Mouse (Mus musculus): ENCODE data around the gene Notch1. TPM values are rescaled to one million over a fixed set of nuclear protein-coding genes. Genes with fewer than 3 reads are reported as not detected.

The Notch1 gene
- polyA plus RNA-seq, 1 experiment: 24.3 TPM

DNA sequence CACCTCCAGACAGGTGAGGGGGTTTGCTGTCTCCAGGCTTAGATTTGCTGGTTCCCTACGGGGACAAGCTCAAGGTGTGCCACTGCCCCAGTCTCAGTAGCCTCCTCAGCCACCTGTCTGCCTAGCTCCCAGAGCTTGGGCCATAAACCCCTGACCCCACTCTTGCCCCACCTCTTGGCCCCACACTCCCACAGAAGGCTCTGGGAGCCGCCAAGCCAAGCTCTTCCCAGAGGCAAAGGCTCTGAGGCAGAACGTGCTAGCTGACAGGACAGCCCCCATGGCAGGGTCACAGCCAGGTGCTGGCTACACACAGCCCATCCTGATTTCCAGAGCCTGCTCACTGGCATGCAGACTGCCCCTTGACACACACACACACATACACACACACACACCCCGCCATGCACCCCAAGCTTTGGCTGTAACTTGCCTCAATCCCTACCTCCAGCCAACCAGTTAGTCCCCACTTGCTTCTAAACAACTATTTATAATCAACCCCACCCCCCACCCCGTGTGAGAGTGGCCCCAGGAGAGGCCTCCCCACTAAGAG is 30.1 kb downstream of the Notch1 start:
- H3K27ac ChIP-seq (ENCODE audit: insufficient read depth, low read length): no peak overlapping the region
- H3K4me3 ChIP-seq (ENCODE audit: insufficient read depth, low read length): no peak overlapping the region
- TF ChIP-seq POLR2A (IDR thresholded peaks at IDR 0.05; ENCODE audit: low read depth, low read length) (no peak), CTCF (IDR thresholded peaks at IDR 0.05; ENCODE audit: borderline replicate concordance, insufficient read depth, low read length) (no peak)
- H3K4me1 ChIP-seq (ENCODE audit: control insufficient read depth, insufficient read depth, low read length): 0 out of 2 replicates have a peak, but pooled peaks cover 2% of the 10 kb centered on the region

DNA sequence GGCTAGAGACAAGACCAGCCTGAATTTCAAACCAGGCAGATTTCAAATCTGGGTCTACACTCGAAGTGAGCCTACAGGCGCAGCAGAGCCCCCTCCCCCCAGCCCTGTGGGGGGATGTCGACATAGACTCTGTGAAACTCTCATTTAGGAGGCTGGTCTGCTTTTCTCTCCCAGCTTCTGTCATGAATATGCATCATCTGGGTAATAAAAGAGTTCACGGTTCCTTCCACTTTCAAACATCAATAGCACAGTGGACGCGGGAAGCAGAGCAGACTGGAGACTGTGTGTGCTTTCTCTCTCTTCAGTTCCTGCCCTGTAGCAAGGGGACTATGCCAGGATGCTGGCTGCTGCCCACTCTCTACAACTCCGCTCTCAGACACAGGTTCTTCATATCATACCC is 30.8 kb downstream of the Notch1 start:
- Histone ChIP-seq H3K27ac (ENCODE audit: insufficient read depth, low read length) (no peak overlapping the region), H3K4me1 (ENCODE audit: control insufficient read depth, insufficient read depth, low read length) (no peaks in the 10 kb centered on the region), H3K4me3 (ENCODE audit: insufficient read depth, low read length) (no peak overlapping the region)
- TF ChIP-seq CTCF (IDR thresholded peaks at IDR 0.05; ENCODE audit: borderline replicate concordance, insufficient read depth, low read length) (no peak), POLR2A (IDR thresholded peaks at IDR 0.05; ENCODE audit: low read depth, low read length) (no peak)

DNA sequence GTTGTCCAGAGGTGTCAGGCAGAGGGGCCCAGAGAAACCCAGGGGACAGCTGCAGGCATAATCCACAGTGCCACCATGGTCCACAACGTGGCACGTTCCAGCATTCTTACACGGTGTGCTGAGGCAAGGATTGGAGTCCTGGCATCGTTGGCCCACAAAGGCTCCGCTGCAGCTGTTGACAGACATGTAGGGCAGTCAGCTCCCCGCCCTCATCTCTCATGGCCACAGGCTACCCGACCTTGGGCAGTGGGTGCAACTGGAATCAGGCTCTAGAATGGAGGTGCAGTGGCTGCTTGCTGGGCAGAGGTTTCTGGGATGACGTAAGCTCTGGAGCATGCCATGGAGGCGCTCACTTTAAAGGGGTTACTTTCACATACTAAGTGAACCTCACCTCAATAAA is 31.2 kb downstream of the Notch1 start:
- TF ChIP-seq POLR2A (IDR thresholded peaks at IDR 0.05; ENCODE audit: low read depth, low read length) (no peak), CTCF (IDR thresholded peaks at IDR 0.05; ENCODE audit: borderline replicate concordance, insufficient read depth, low read length) (no peak)
- H3K4me1 ChIP-seq (ENCODE audit: control insufficient read depth, insufficient read depth, low read length): no peaks in the 10 kb centered on the region
- no peak overlapping the region for H3K27ac ChIP-seq (ENCODE audit: insufficient read depth, low read length)
- H3K4me3 ChIP-seq (ENCODE audit: insufficient read depth, low read length): no peak overlapping the region

DNA sequence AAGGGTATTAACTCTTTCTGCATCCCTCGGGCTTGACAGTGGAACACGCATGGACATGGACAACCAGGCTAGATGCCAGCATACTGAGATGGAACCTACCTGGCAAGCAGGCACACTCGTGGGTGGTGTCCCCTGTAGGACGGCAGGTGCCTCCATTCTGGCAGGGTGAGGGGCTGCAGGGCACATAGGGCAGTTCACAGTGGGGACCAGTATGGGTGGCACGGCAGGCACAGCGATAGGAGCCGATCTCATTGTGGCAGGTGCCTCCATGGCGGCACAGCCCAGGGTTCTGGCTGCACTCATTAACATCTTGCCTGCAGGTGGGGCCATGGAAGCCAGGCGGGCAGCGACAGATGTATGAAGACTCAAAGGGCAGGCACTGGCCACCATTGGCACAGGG is 32.3 kb downstream of the Notch1 start:
- TF ChIP-seq CTCF (IDR thresholded peaks at IDR 0.05; ENCODE audit: borderline replicate concordance, insufficient read depth, low read length) (no peak), POLR2A (IDR thresholded peaks at IDR 0.05; ENCODE audit: low read depth, low read length) (no peak)
- H3K4me1 ChIP-seq (ENCODE audit: control insufficient read depth, insufficient read depth, low read length): no peaks in the 10 kb centered on the region
- H3K27ac ChIP-seq (ENCODE audit: insufficient read depth, low read length): no peak overlapping the region
- no peak overlapping the region for H3K4me3 ChIP-seq (ENCODE audit: insufficient read depth, low read length)

DNA sequence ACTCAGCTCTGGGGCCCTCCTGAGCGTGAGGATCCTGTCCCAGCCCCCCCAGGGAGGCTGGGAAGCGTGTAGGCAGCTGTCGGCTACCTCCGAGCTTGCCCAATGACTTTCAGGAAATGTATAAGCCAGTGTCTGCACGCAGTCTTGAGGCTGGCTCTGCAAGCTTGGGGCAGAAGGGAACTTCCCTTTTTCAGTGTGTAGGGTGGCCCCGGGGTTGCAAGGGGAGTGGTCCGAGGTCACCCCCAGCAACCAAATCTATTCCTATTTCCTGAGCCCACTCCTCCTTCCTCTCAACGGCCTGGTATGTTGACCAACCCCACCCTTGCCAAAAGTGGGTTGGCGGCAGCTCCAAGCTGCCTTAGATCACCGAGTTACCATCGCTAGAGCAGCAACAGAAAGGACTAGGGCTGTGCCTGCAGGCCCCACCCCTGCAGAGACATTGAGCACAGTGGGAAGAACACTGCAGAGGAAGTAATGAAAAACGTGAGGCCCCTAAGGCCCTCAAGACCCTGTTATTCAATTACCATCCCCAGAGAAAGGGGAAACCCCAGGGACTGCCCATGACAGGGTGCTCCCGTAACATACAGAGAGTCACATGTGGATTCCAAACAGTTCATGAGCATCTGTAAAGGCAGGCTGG is 33.1 kb downstream of the Notch1 start:
- H3K4me1 ChIP-seq (ENCODE audit: control insufficient read depth, insufficient read depth, low read length): no peaks in the 10 kb centered on the region
- no peak for TF ChIP-seq CTCF (IDR thresholded peaks at IDR 0.05; ENCODE audit: borderline replicate concordance, insufficient read depth, low read length)
- TF ChIP-seq POLR2A (IDR thresholded peaks at IDR 0.05; ENCODE audit: low read depth, low read length): no peak
- H3K27ac ChIP-seq (ENCODE audit: insufficient read depth, low read length): no peak overlapping the region
- no peak overlapping the region for H3K4me3 ChIP-seq (ENCODE audit: insufficient read depth, low read length)

DNA sequence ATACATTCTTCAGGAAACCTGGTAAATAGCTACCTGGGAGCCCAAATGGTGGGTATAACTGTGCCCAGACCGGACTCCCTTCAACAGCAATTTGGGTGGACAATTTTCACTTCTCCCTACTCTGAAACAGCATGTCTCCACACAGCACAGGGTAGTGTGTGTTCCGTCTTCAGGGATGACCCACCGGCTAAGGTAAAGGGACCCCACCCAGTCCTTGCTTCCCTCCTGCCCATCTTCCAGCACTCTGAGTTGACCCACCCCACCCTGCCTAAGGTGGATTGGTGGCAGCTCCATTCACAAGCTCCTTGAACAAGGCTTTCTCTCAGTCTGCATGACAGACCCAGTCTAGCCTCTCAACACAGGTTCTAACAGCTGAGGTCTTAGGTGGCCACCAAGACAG is 33.6 kb downstream of the Notch1 start:
- H3K27ac ChIP-seq (ENCODE audit: insufficient read depth, low read length): no peak overlapping the region
- TF ChIP-seq POLR2A (IDR thresholded peaks at IDR 0.05; ENCODE audit: low read depth, low read length) (no peak), CTCF (IDR thresholded peaks at IDR 0.05; ENCODE audit: borderline replicate concordance, insufficient read depth, low read length) (no peak)
- H3K4me1 ChIP-seq (ENCODE audit: control insufficient read depth, insufficient read depth, low read length): no peaks in the 10 kb centered on the region
- H3K4me3 ChIP-seq (ENCODE audit: insufficient read depth, low read length): no peak overlapping the region

DNA sequence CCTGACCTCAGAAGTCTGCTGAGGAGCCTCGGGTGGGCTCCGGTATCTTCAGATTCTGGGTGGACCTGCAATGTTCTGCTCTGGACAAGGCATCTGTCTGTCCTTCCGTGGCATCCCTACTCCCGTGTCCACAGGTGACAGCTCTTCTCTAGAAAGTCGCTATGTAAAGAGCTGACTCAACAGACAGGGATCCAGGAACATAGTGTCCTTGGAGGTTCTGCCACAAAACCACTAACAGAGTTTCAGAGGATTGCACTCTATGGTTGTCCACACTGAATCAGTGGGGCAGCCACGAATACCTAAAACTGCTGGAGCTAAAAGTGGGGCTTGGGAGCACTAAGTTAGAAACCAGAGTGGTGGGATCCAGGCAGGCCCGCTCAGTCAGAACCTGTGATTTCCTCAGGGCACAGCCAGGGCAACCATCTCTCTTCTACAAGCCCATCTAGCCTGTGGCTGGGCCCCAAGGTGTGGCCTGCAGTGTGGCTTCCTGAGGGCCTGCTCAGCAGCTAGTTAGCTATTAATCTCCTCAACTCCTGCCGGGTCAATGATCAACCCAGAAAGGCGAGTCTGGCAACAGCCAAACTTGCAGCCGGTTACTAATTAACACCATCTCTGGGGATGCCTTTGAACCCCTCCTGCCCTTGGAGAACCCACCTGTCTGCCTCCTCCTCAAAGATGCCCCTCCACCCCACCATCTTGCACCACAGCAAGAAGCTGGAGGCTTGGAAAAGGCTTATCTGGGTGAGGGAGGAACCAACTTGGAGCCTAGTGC is 34.6 kb downstream of the Notch1 start:
- Histone ChIP-seq H3K27ac (ENCODE audit: insufficient read depth, low read length) (no peak overlapping the region), H3K4me3 (ENCODE audit: insufficient read depth, low read length) (no peak overlapping the region), H3K4me1 (ENCODE audit: control insufficient read depth, insufficient read depth, low read length) (no peaks in the 10 kb centered on the region)
- no peak for TF ChIP-seq CTCF (IDR thresholded peaks at IDR 0.05; ENCODE audit: borderline replicate concordance, insufficient read depth, low read length)
- no peak for TF ChIP-seq POLR2A (IDR thresholded peaks at IDR 0.05; ENCODE audit: low read depth, low read length)

DNA sequence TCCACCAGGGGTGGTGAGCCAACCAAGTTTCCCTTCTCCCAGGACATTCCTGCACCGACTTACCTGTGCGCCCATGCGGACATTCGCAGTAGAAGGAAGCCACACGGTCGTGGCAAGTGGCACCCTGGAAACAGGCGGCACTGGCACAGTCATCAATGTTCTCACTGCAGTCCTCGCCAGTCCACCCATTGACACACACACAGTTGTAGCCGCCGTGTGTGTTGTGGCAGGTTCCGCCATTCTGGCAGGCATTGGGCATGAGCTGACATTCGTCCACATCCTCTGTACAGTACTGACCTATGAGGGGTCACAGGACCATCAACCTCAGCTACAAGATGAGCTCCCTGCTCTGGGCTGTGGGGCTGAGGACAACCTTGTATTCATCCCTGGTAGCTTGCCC is 35.6 kb downstream of the Notch1 start:
- no peak overlapping the region for H3K27ac ChIP-seq (ENCODE audit: insufficient read depth, low read length)
- H3K4me3 ChIP-seq (ENCODE audit: insufficient read depth, low read length): no peak overlapping the region
- no peaks in the 10 kb centered on the region for H3K4me1 ChIP-seq (ENCODE audit: control insufficient read depth, insufficient read depth, low read length)
- TF ChIP-seq CTCF (IDR thresholded peaks at IDR 0.05; ENCODE audit: borderline replicate concordance, insufficient read depth, low read length): no peak
- no peak for TF ChIP-seq POLR2A (IDR thresholded peaks at IDR 0.05; ENCODE audit: low read depth, low read length)

DNA sequence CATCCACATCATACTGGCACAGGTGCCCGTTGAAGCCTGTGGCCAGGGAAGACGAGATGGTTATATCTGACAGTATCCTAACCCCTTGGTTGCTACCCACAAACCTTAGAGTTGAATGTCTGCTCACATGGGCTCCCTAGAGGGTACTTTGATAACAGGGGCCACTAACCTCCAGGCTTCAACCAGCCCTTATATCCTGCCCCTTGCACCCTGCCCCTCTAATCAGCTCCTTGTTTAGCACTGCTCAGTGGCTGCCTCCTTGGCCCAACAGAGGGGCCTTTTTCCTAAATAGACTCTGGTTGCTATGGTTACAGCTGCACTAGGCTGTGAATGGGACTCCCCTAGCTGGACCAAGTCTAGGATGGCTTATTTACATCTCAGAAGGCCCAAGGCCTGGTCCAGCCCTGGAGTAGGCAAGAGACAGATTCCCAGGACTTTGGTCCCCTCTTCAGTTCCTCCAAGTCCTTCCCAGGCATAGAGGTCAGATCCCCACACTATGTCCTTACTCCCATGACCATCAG is 37.7 kb downstream of the Notch1 start:
- Histone ChIP-seq H3K4me1 (ENCODE audit: control insufficient read depth, insufficient read depth, low read length) (no peaks in the 10 kb centered on the region), H3K27ac (ENCODE audit: insufficient read depth, low read length) (no peak overlapping the region), H3K4me3 (ENCODE audit: insufficient read depth, low read length) (no peak overlapping the region)
- no peak for TF ChIP-seq CTCF (IDR thresholded peaks at IDR 0.05; ENCODE audit: borderline replicate concordance, insufficient read depth, low read length)
- no peak for TF ChIP-seq POLR2A (IDR thresholded peaks at IDR 0.05; ENCODE audit: low read depth, low read length)

DNA sequence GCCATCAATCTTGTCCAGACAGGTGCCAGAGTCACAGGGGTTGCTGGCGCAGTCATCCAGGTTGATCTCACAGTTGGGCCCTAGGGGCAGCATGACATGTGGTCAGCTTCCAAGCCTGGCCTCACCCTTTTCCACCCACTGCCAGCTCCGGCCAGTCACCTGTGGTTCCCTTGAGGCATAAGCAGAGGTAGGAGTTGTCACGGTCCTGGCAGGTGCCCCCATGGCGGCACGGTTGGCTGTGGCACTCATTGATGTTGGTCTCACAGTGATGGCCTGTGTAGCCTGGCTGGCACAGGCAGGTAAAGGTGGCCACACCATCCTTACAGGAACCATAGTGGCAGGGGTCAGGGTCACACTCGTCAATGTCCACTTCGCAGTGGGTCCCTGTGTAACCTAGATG is 38.6 kb downstream of the Notch1 start:
- no peak overlapping the region for H3K4me3 ChIP-seq (ENCODE audit: insufficient read depth, low read length)
- H3K4me1 ChIP-seq (ENCODE audit: control insufficient read depth, insufficient read depth, low read length): no peaks in the 10 kb centered on the region
- TF ChIP-seq CTCF (IDR thresholded peaks at IDR 0.05; ENCODE audit: borderline replicate concordance, insufficient read depth, low read length) (no peak), POLR2A (IDR thresholded peaks at IDR 0.05; ENCODE audit: low read depth, low read length) (no peak)
- H3K27ac ChIP-seq (ENCODE audit: insufficient read depth, low read length): no peak overlapping the region
